Mouse (Mus musculus): ENCODE data around the gene Krt32. TPM values are rescaled to one million over a fixed set of nuclear protein-coding genes. Genes with fewer than 3 reads are reported as not detected.

Krt32 gene
- total RNA-seq (2014; fragmentation: Nextera tagmentation) (not detected in 2 replicates), total RNA-seq (2017) (not detected in 2 replicates), polyA plus RNA-seq (2012) (not detected in 2 replicates)

- Histone ChIP-seq H3K36me3 (replicated peaks) (no peaks in the 10 kb centered on the region), H3K9me3 (replicated peaks) (peaks cover 74% of the 10 kb centered on the region), H3K4me3 (ENCODE audit: low read depth, low read length) (no peak within 1 kb of the TSS), H3K27me3 (ENCODE audit: insufficient read depth, low read length) (no peaks in the 10 kb centered on the region), H3K4me1 (ENCODE audit: insufficient read depth, low read depth, low read length) (no peaks in the 10 kb centered on the region)
- TF ChIP-seq CTCF (IDR thresholded peaks at IDR 0.05; ENCODE audit: low read depth, low read length) (no peak), GATA1 (IDR thresholded peaks at IDR 0.05; ENCODE audit: borderline replicate concordance, low read length) (no peak), POLR2AphosphoS5 (IDR thresholded peaks at IDR 0.05; ENCODE audit: insufficient replicate concordance, low read depth, low read length) (no peak), TAL1 (conservative IDR thresholded peaks at IDR 0.05; ENCODE audit: low read depth, low read length) (no peak), GATA2 (IDR thresholded peaks at IDR 0.05; ENCODE audit: borderline replicate concordance, low read depth, low read length) (no peak)
- DNase-seq (ENCODE audit: low spot score) (no peak), ATAC-seq (ENCODE audit: extremely low read depth, insufficient number of reproducible peaks, low FRiP score, poor library complexity, severe bottlenecking) (no peak)
These were observed at the start of gene Krt32 for GRCm38 (mm10) chr11:100087861-100088260. Gene Krt32 (minus strand): TSS chr11:100088226.

DNA sequence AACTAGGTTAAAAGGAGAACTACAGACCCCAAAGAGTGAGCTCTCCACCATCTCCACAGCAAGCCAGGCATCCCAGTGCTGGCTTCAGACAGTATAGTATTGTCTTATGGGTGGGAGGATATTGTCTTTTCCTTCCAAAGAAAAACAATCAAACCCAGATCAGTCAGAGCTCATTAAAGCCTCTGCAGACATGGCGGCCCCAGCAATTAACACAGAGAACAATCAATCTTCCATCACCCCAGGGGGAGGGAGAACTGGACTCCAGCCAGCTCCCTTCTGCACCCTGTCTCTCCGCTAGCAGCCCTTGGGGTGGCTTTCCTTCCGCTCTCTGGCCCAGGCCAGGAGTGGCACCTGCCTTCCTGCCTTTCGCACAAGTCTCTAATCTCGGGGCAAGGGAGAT lies 49.7 kb upstream of the Krt32 start:
- ATAC-seq (ENCODE audit: extremely low read depth, insufficient number of reproducible peaks, low FRiP score, poor library complexity, severe bottlenecking) (no peak), DNase-seq (ENCODE audit: low spot score) (no peak)
- Histone ChIP-seq H3K4me3 (ENCODE audit: low read depth, low read length) (no peak overlapping the region), H3K4me1 (ENCODE audit: insufficient read depth, low read depth, low read length) (no peaks in the 10 kb centered on the region), H3K27me3 (ENCODE audit: insufficient read depth, low read length) (no peaks in the 10 kb centered on the region), H3K9me3 (replicated peaks) (peaks cover 92% of the 10 kb centered on the region), H3K36me3 (replicated peaks) (no peaks in the 10 kb centered on the region)
- no peak for TF ChIP-seq CTCF (IDR thresholded peaks at IDR 0.05; ENCODE audit: low read depth, low read length)
- no peak for TF ChIP-seq TAL1 (conservative IDR thresholded peaks at IDR 0.05; ENCODE audit: low read depth, low read length)
- no peak for TF ChIP-seq POLR2AphosphoS5 (IDR thresholded peaks at IDR 0.05; ENCODE audit: insufficient replicate concordance, low read depth, low read length)
- TF ChIP-seq GATA2 (IDR thresholded peaks at IDR 0.05; ENCODE audit: borderline replicate concordance, low read depth, low read length): no peak
- TF ChIP-seq GATA1 (IDR thresholded peaks at IDR 0.05; ENCODE audit: borderline replicate concordance, low read length): no peak

GRCm38 (mm10) chr11:100136559-100136958 lies 48.5 kb upstream of the Krt32 start:
- ATAC-seq (ENCODE audit: extremely low read depth, insufficient number of reproducible peaks, low FRiP score, poor library complexity, severe bottlenecking): no peak
- peaks cover 91% of the 10 kb centered on the region for H3K9me3 ChIP-seq (replicated peaks)
- H3K4me3 ChIP-seq (ENCODE audit: low read depth, low read length): no peak overlapping the region
- no peak for DNase-seq (ENCODE audit: low spot score)
- H3K4me1 ChIP-seq (ENCODE audit: insufficient read depth, low read depth, low read length): no peaks in the 10 kb centered on the region
- no peaks in the 10 kb centered on the region for H3K36me3 ChIP-seq (replicated peaks)
- no peaks in the 10 kb centered on the region for H3K27me3 ChIP-seq (ENCODE audit: insufficient read depth, low read length)
- TF ChIP-seq TAL1 (conservative IDR thresholded peaks at IDR 0.05; ENCODE audit: low read depth, low read length) (no peak), POLR2AphosphoS5 (IDR thresholded peaks at IDR 0.05; ENCODE audit: insufficient replicate concordance, low read depth, low read length) (no peak), GATA2 (IDR thresholded peaks at IDR 0.05; ENCODE audit: borderline replicate concordance, low read depth, low read length) (no peak), GATA1 (IDR thresholded peaks at IDR 0.05; ENCODE audit: borderline replicate concordance, low read length) (no peak), CTCF (IDR thresholded peaks at IDR 0.05; ENCODE audit: low read depth, low read length) (no peak)

DNA sequence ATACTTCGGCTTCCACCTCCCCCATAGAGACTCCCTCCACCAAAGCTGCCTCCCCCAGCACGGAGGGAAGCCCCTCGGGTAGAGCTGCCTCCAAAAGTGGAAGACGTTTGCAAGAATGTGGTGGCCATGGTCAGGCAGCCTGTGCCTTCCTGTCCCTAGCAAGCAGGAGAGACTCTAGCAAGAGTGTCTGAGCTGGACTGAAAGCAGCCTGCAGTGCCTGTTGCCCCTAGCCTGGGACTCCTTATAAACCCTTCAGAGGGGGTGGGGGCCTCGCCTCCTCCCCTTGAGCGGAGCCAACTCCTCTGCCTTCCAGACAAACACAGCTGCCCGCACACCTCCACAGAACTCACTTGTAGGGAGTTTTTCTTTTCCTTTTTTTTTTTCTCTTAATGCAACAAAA lies 47.7 kb upstream of the Krt32 start, which contains the start of gene Krt15:
Krt15 (minus strand) TSS at position 198 of the 400 bp plus-strand sequence.
- Histone ChIP-seq H3K4me3 (ENCODE audit: low read depth, low read length) (no peak within 1 kb of the TSS), H3K27me3 (ENCODE audit: insufficient read depth, low read length) (no peaks in the 10 kb centered on the region), H3K36me3 (replicated peaks) (no peaks in the 10 kb centered on the region), H3K9me3 (replicated peaks) (peaks cover 90% of the 10 kb centered on the region), H3K4me1 (ENCODE audit: insufficient read depth, low read depth, low read length) (no peaks in the 10 kb centered on the region)
- DNase-seq (ENCODE audit: low spot score) (no peak), ATAC-seq (ENCODE audit: extremely low read depth, insufficient number of reproducible peaks, low FRiP score, poor library complexity, severe bottlenecking) (no peak)
- no peak for TF ChIP-seq TAL1 (conservative IDR thresholded peaks at IDR 0.05; ENCODE audit: low read depth, low read length)
- no peak for TF ChIP-seq GATA1 (IDR thresholded peaks at IDR 0.05; ENCODE audit: borderline replicate concordance, low read length)
- no peak for TF ChIP-seq CTCF (IDR thresholded peaks at IDR 0.05; ENCODE audit: low read depth, low read length)
- no peak for TF ChIP-seq POLR2AphosphoS5 (IDR thresholded peaks at IDR 0.05; ENCODE audit: insufficient replicate concordance, low read depth, low read length)

DNA sequence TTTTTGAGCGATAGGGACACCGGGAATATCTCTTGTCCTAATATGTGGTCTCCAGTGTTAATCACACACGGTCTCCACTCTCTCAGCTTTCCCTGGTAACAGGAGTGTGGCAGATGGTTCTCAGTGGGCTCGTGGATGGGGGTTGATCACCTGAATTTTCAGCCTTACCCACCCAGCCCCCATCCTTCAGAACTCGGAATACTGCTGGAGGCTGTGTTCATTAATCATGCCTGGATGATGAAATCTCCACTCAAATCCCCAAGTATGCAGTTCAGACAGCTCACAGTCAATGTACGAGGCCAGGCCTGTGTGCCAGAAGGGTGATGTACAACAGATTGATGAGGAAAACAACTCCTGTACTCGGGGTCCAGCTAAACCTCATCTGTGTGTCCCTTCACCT lies 36.9 kb upstream of the Krt32 start:
- Histone ChIP-seq H3K27me3 (ENCODE audit: insufficient read depth, low read length) (peaks cover 4% of the 10 kb centered on the region; the same call in 1 of the 2 replicates), H3K36me3 (replicated peaks) (no peaks in the 10 kb centered on the region), H3K4me1 (ENCODE audit: insufficient read depth, low read depth, low read length) (no peaks in the 10 kb centered on the region), H3K9me3 (replicated peaks) (peaks cover 73% of the 10 kb centered on the region), H3K4me3 (ENCODE audit: low read depth, low read length) (no peak overlapping the region)
- no peak for ATAC-seq (ENCODE audit: extremely low read depth, insufficient number of reproducible peaks, low FRiP score, poor library complexity, severe bottlenecking)
- TF ChIP-seq CTCF (IDR thresholded peaks at IDR 0.05; ENCODE audit: low read depth, low read length) (no peak), GATA2 (IDR thresholded peaks at IDR 0.05; ENCODE audit: borderline replicate concordance, low read depth, low read length) (no peak), GATA1 (IDR thresholded peaks at IDR 0.05; ENCODE audit: borderline replicate concordance, low read length) (no peak), TAL1 (conservative IDR thresholded peaks at IDR 0.05; ENCODE audit: low read depth, low read length) (no peak)
- no peak for DNase-seq (ENCODE audit: low spot score)

DNA sequence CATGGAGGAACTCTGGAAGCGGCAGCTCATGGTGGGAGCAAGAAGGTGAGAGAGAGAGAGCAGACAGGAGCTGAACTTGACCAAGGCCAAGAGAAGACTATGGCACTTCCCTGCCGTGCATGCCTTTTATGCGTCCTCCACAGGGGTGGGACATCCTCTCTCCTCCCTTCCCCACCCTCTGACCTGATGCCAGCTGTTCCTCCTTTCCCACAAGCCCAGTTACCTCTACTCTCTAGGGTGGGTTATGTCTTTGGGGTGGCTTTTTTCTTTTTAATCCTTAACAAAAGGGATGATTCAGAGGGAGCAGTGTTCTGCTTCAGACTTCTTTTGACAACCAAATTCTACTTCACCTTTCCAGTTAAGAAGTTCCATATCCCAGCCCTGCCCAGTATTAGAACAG lies 33.4 kb upstream of the Krt32 start, which contains the start of gene Krt13:
Krt13 (minus strand) TSS at position 101 of the 400 bp plus-strand sequence.
- Histone ChIP-seq H3K27me3 (ENCODE audit: insufficient read depth, low read length) (peaks cover 4% of the 10 kb centered on the region; the same call in 1 of the 2 replicates), H3K4me1 (ENCODE audit: insufficient read depth, low read depth, low read length) (no peaks in the 10 kb centered on the region), H3K9me3 (replicated peaks) (peaks cover 81% of the 10 kb centered on the region), H3K4me3 (ENCODE audit: low read depth, low read length) (no peak within 1 kb of the TSS), H3K36me3 (replicated peaks) (no peaks in the 10 kb centered on the region)
- DNase-seq (ENCODE audit: low spot score) (no peak), ATAC-seq (ENCODE audit: extremely low read depth, insufficient number of reproducible peaks, low FRiP score, poor library complexity, severe bottlenecking) (no peak)
- TF ChIP-seq POLR2AphosphoS5 (IDR thresholded peaks at IDR 0.05; ENCODE audit: insufficient replicate concordance, low read depth, low read length) (no peak), GATA2 (IDR thresholded peaks at IDR 0.05; ENCODE audit: borderline replicate concordance, low read depth, low read length) (no peak), CTCF (IDR thresholded peaks at IDR 0.05; ENCODE audit: low read depth, low read length) (no peak), TAL1 (conservative IDR thresholded peaks at IDR 0.05; ENCODE audit: low read depth, low read length) (no peak), GATA1 (IDR thresholded peaks at IDR 0.05; ENCODE audit: borderline replicate concordance, low read length) (no peak)

Measured in G1E (cell line).